Mouse (Mus musculus) hindbrain, embryonic 15.5 days (tissue): Measurements from ENCODE around the gene Crat. TPM values are rescaled to one million over a fixed set of nuclear protein-coding genes. Genes with fewer than 3 reads are reported as not detected.
A peak's percentile ranks its signal among the peaks of the same experiment; 100 is the strongest.

Experiments
- ATAC-seq: fragments of 200-750 bp; cut with Nextera tagmentation; 2 replicates; pipeline ENCODE4 v1.8.0; 2017; ENCODE audit warnings: low read depth, moderate number of reproducible peaks, moderate TSS enrichment; ENCODE audit not compliant: low FRiP score
- H3K27ac ChIP-seq: fragments of 300-500 bp; sonication (generic); replicated peaks from 2 replicates; pipeline ENCODE4 v1.5.1; 2015; ENCODE audit warnings: mild to moderate bottlenecking, inconsistent platforms
- H3K27me3 ChIP-seq: fragments of 300-500 bp; sonication (generic); 2 replicates; pipeline ENCODE4 v1.6.1; 2015; ENCODE audit warnings: control low read depth, inconsistent platforms
- H3K36me3 ChIP-seq: fragments of 300-500 bp; sonication (generic); 2 replicates; pipeline ENCODE4 v1.6.1; 2015; ENCODE audit warnings: control low read depth, inconsistent platforms
- H3K4me1 ChIP-seq: fragments of 300-500 bp; sonication (generic); replicated peaks from 2 replicates; pipeline ENCODE4 v1.6.1; 2015; ENCODE audit warnings: control low read depth, inconsistent platforms
- H3K4me2 ChIP-seq: fragments of 300-500 bp; sonication (generic); 2 replicates; pipeline ENCODE4 v1.6.1; 2015; ENCODE audit warnings: moderate library complexity, mild to moderate bottlenecking, inconsistent platforms
- H3K4me3 ChIP-seq: fragments of 300-500 bp; sonication (generic); 2 replicates; pipeline ENCODE4 v1.5.1; 2015; ENCODE audit warnings: mild to moderate bottlenecking, inconsistent platforms
- H3K9ac ChIP-seq: fragments of 300-500 bp; sonication (generic); 2 replicates; pipeline ENCODE4 v1.6.1; 2015; ENCODE audit warnings: inconsistent platforms
- H3K9me3 ChIP-seq: fragments of 300-500 bp; sonication (generic); 2 replicates; pipeline ENCODE4 v1.6.1; 2016; ENCODE audit warnings: control low read depth, inconsistent platforms
- WGBS: fragments of 180-500 bp; shearing (Covaris S2); methylation state at CpG from one replicate; pipeline ENCODE4 v1.1.7; 2015; 5-methylcytosine and 5-hydroxymethylcytosine counted together
- polyA plus RNA-seq: library from polyadenylated mRNA; unstranded; fragments of >200 nt; fragmentation: Nextera tagmentation; extraction: Ambion mirVana; gene quantifications from 2 replicates; pipeline ENCODE4 v1.2.1, GENCODE M21; 2015

Crat gene
- polyA plus RNA-seq, 1 experiment from 2014 or later: 29.5 TPM

DNA sequence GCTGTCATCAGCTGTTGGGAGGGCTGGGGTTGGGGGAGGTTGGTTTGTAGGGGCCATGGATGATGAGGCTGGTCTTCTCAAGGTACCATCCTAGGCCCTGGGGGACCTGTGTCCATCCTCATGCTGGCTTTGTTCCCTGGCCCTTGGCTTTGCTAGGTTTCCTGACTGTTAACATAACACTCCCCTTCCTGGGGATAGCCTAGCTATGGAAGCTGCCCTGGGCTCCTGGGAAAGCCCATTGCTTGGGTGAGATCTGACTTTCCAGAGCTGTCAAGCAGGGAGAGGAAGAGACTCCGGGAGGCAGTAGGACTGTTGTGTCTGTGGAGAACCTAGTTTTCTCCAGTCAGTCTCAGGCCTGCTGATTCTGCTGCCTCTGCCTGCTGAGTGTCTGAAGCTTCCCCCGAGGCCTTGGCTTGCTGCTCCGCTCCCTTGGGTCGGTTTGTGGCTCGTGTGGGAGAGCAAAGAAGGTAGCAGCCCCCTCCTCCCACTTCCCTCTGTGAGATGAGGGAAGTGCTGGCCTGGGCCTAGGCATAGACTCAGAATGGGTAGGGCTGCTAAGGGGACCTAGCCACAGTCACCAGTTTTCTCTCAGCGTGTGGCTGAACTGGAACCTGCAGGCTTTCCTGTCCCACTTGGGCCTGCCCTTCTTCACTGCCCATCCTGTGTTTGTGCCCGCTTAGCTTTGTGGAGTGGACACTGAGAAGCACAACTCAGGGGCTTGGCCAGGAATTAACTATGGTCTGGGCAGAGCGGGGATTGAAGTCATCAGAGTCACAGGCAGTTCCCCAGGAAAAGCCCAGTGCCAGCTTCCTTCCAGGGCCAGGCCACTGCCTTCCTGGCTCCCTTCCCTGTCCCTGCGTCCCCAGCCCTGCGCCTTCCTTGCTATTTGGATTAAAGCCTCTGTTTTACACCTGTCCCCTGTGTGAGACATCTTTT is 31.5 kb upstream of the Crat start:
- H3K27ac ChIP-seq: no peak overlapping the region
- no peak overlapping the region for H3K4me3 ChIP-seq
- ATAC-seq: no peak
- peaks cover 15% of the 10 kb centered on the region for H3K4me1 ChIP-seq
- H3K4me2 ChIP-seq: no peak overlapping the region
- 82% methylated on average over 10 of the region's 10 CpGs for WGBS
- H3K9ac ChIP-seq: no peak overlapping the region
- H3K9me3 ChIP-seq: no peaks in the 10 kb centered on the region
- peaks cover 15% of the 10 kb centered on the region for H3K36me3 ChIP-seq
- no peaks in the 10 kb centered on the region for H3K27me3 ChIP-seq

DNA sequence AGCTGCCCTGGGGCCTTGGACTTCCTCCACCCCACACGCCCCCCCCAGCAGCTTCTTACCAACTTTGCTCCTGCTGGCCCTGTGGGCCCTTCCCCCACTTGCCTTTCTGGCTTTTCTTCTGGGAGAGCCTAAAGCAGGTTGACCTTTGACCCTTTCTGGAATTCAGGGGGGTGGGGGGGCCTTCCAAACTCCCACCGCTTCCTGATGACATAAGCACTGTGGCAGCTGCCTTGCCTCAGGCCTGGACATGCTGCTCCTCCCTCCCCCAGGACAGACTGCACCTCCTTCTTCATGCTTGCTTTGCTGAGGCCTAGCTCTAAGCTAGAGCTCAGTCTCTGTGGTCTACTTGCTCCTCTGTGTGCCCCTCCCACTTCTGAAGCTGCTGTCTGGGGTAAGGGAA is 29.7 kb upstream of the Crat start:
- no peak overlapping the region for H3K4me2 ChIP-seq
- peaks cover 15% of the 10 kb centered on the region for H3K36me3 ChIP-seq
- no peak for ATAC-seq
- H3K4me1 ChIP-seq: peaks cover 33% of the 10 kb centered on the region
- 33% methylated on average over 2 of the region's 2 CpGs for WGBS
- H3K9me3 ChIP-seq: no peaks in the 10 kb centered on the region
- H3K4me3 ChIP-seq: no peak overlapping the region
- H3K9ac ChIP-seq: no peak overlapping the region
- H3K27ac ChIP-seq: no peak overlapping the region
- no peaks in the 10 kb centered on the region for H3K27me3 ChIP-seq

DNA sequence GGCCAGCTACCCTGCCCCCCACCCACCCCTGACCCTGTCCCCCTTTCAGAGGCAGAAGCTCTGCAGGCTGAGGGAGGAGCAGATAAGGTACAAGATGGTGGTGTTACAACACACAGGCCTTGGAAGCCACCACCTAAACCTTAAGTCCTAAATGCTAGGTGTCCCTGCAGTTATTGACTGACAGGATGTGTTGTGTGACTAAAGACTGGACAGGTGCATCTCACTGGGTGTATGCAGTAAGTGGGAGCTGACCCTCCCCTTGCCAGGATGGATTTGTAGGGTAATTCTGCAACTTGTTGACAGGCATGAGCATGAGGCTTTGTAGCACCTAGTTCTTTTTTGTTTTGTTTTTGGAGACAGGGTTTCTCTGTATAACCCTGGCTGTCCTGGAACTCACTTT is 28.8 kb upstream of the Crat start:
- peaks cover 40% of the 10 kb centered on the region for H3K4me1 ChIP-seq
- peaks cover 11% of the 10 kb centered on the region for H3K36me3 ChIP-seq
- ATAC-seq: no peak
- H3K27me3 ChIP-seq: no peaks in the 10 kb centered on the region
- H3K9ac ChIP-seq: no peak overlapping the region
- H3K9me3 ChIP-seq: no peaks in the 10 kb centered on the region
- H3K4me2 ChIP-seq: no peak overlapping the region
- no peak overlapping the region for H3K4me3 ChIP-seq
- H3K27ac ChIP-seq: no peak overlapping the region

DNA sequence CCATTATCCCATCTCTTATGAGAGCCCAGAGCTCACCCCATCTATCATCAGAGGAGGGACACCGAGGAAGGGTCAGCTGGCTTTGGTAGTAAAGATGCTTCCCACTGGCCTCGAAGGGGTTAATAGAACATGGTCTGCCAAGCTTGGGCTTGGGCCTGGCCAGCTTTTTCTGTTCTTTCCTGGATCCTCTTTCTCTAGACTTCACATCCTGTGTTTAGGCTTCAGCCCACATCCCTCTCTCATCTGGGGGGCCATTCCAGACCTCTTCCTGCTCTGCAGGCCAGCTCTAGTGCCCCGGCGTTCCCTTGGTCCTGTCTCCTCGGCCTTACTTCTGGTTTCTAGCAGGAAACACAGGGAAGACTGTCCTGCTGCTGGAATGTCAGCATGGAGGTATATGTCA is 28.4 kb upstream of the Crat start:
- ATAC-seq: no peak
- Histone ChIP-seq H3K9me3 (no peaks in the 10 kb centered on the region), H3K4me2 (no peak overlapping the region), H3K27me3 (no peaks in the 10 kb centered on the region), H3K27ac (no peak overlapping the region), H3K4me1 (peaks cover 40% of the 10 kb centered on the region), H3K4me3 (no peak overlapping the region), H3K9ac (no peak overlapping the region), H3K36me3 (peaks cover 14% of the 10 kb centered on the region)
- 85% methylated on average over 5 of the region's 5 CpGs for WGBS

DNA sequence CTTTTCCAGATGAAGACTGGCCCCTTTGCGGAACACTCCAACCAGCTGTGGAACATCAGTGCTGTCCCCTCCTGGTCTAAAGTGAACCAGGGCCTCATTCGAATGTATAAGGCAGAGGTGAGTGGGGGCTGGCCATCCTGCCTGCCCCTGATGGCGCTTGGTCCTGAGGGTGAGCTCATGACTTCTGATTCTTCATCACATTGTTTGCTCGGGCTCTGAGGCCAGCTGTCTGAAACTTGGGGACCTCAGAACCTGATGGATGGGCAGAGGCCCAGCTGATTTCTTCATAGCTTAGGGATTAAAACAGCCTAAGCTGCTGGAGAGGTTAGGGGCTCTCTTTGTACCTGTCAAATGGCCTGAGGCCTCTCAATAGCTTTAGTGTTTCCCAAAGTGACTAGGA is 27.7 kb upstream of the Crat start:
- Histone ChIP-seq H3K27ac (peak overlapping the region; percentile 85), H3K4me1 (peaks cover 40% of the 10 kb centered on the region), H3K27me3 (no peaks in the 10 kb centered on the region), H3K36me3 (peaks cover 19% of the 10 kb centered on the region), H3K4me2 (no peak overlapping the region), H3K9me3 (no peaks in the 10 kb centered on the region), H3K4me3 (no peak overlapping the region), H3K9ac (no peak overlapping the region)
- WGBS: 80% methylated on average over 4 of the region's 4 CpGs
- no peak for ATAC-seq

DNA sequence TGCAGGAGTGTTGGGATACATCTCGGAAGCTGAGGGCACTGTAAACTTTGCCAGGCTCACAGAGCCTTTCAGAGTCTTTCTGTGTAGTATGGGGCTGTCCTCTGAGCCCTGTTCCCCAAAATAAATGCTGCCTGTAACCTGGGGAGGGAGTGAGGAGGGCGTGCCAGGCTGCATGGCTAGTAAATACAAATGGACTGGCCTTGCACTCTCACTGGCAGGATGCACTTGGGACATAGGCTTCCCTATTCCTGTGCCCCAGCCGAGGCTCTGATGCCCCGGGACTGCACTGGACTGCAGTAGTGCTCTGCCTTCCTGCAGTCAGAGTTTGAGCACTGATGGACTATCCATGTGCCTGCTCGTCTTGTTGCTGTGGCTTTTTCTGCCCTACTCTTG is 26.9 kb upstream of the Crat start:
- Histone ChIP-seq H3K4me3 (no peak overlapping the region), H3K9ac (peak overlapping the region; percentile 40), H3K27me3 (no peaks in the 10 kb centered on the region), H3K36me3 (peaks cover 26% of the 10 kb centered on the region), H3K9me3 (no peaks in the 10 kb centered on the region), H3K4me1 (peaks cover 40% of the 10 kb centered on the region), H3K4me2 (peak overlapping the region; percentile 27), H3K27ac (peak overlapping the region; percentile 85)
- ATAC-seq: no peak
- WGBS: 54% methylated on average over 5 of the region's 5 CpGs

DNA sequence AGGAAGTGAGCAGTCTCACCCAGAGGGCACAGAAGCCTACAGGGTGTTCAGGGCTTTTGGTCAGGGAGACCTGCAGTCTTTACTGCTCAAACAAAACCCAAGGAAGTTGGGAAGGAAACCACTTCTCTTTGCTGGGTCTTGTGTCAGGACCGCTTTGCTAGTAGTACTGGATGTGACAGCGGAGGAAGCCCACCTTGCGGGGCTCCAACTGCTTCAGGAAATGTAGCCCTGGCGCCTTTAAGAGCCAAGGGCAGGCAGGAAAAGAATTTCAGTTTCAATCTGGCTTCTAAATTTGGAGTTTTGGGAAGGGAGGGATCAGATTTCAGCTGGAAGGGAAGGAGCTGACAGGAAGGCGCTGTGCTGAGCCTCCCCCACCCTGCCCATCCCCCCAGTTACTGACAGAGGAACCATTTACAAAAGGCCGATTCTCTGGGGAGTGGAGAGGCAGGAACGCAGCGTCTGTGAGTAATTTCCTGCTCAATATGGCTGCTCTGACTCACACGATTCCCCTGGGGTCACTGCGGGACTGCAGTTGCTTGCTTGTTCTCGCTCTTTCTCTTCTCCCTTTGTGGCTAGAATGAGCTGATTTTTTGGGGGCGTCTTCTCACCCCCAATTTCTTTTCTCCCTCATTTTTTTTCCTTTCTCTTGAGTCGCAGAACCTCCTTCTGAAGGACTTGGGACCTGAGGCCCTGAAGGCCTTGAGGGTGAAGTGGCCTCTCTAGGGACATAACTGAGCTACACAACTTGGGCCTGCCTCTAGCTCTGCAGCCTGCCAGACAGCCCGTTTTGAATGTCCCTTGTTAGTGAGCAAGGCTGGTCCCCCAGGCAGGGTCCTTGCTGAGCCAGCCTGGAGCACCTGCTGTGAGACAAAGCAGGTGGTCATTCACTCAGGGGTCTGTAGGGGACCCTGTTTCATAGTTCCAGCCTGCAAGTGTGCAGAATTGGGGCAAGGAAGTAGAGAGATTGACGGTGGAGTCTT is 26.2 kb upstream of the Crat start:
- WGBS: 5% methylated on average over 15 of the region's 15 CpGs
- H3K4me2 ChIP-seq: peak overlapping the region; percentile 27
- peaks cover 40% of the 10 kb centered on the region for H3K4me1 ChIP-seq
- peaks cover 30% of the 10 kb centered on the region for H3K36me3 ChIP-seq
- ATAC-seq: 0 out of 2 replicates have a peak, but pooled peaks have one; percentile 46
- peak overlapping the region; percentile 85 for H3K27ac ChIP-seq
- H3K9me3 ChIP-seq: no peaks in the 10 kb centered on the region
- no peaks in the 10 kb centered on the region for H3K27me3 ChIP-seq
- no peak overlapping the region; the same call in 1 of the 2 replicates for H3K4me3 ChIP-seq
- peak overlapping the region; percentile 40 for H3K9ac ChIP-seq

DNA sequence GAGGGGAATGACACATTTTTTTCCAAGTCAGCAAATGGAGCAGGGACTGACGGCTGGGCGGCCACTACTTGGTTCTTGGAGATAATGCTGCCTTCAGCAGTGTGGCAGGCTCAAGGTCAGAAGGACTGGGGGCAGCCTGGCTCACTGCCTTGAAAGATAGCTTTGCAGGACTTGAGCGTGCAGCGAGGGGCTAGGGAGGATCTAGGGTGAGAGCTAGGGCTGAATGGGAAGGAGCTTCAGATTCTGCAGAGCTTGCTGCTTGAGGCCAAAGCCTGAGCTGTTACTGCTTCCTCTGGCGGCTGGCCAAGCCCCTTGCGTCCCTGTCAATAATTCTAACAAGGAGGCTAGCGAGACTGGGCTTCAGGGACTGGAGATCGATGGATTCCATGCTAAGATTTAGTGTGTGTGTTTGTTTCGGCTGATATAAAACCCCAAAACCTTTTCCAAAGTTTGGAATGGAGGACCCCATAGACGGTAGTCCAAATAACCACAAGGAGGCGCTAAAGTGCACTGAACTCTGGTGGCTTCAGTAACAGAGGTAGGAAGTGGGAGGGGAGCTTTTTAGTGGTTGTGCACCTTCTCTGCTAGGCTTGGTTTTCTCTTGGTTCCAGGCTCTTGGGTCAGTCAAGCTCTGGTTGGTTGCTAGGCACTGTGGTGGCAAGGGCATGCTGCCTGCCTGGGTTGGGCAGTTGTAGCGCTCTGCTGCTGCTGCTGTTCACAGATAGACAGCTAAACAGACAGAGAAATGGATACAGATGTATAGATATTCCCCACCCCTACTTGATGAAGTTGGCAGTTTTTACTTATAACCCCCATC is 25.3 kb upstream of the Crat start:
- peaks cover 40% of the 10 kb centered on the region for H3K4me1 ChIP-seq

DNA sequence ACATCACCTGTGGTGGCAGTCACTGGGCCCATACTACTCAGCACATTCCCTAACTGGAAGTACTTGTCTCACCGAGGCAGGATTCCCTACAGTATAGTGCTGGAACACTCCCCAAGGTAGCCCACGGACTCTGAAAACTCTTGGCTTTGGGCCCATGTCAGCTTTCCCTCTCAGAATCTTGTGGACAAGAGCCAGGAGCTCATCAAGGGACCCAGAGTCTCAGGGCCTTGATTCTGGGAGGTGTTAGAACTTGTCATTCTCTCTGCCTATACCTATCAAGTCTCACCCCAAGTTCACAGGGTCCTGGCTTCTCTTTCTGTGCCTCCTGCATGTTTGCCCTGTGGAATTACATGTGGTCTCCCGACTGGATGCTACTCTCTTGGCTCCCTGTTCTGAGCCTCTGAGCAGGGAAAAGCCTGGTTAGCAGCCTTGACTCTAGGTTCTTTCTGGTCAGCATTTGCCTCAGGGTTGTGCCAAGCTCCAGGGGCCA is 24.6 kb upstream of the Crat start:
- Histone ChIP-seq H3K36me3 (peaks cover 30% of the 10 kb centered on the region), H3K9me3 (no peaks in the 10 kb centered on the region), H3K27ac (peak overlapping the region; percentile 85), H3K4me1 (peaks cover 40% of the 10 kb centered on the region), H3K9ac (0 out of 2 replicates have a peak overlapping the region, but pooled peaks have one; percentile 26), H3K4me2 (no peak overlapping the region), H3K27me3 (no peaks in the 10 kb centered on the region), H3K4me3 (no peak overlapping the region)
- no peak for ATAC-seq
- 48% methylated on average over 3 of the region's 3 CpGs for WGBS

More for the DNA sequence above, 25.3 kb upstream of the Crat start:
- peaks cover 30% of the 10 kb centered on the region for H3K36me3 ChIP-seq
- no peaks in the 10 kb centered on the region for H3K9me3 ChIP-seq
- H3K4me2 ChIP-seq: peak overlapping the region; percentile 27; the same call in 1 of the 2 replicates
- no peak overlapping the region for H3K4me3 ChIP-seq
- peak; percentile 43; the same call in 1 of the 2 replicates for ATAC-seq
- 0 out of 2 replicates have a peak overlapping the region, but pooled peaks have one; percentile 40 for H3K9ac ChIP-seq
- H3K27me3 ChIP-seq: no peaks in the 10 kb centered on the region
- peak overlapping the region; percentile 85 for H3K27ac ChIP-seq
- 13% methylated on average over 12 of the region's 12 CpGs for WGBS

DNA sequence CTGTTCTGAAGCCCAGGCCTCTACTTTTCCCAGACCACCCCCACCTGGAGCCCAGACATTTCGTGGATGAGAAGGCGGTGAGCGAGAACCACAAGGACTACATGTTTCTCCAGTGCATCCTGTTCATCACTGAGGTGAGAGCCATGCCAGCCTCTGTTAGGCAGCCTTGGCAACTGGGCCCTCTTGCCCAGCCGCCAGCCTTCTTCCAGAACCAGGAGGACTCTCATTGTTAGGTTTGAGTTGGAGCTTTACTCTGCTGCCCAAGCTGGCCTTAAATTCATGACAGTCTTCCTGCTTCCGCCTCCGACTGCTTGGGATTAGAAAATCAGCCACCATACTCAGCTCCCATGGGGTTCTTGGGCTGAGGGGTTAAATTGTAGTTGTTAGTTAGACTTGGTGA is 24.0 kb upstream of the Crat start:
- no peak overlapping the region for H3K4me3 ChIP-seq
- no peaks in the 10 kb centered on the region for H3K27me3 ChIP-seq
- H3K4me1 ChIP-seq: peaks cover 40% of the 10 kb centered on the region
- no peak overlapping the region for H3K4me2 ChIP-seq
- H3K27ac ChIP-seq: peak overlapping the region; percentile 85; the same call in 1 of the 2 replicates
- no peaks in the 10 kb centered on the region for H3K9me3 ChIP-seq
- no peak overlapping the region for H3K9ac ChIP-seq
- ATAC-seq: no peak
- WGBS: 91% methylated on average over 6 of the region's 6 CpGs
- peaks cover 30% of the 10 kb centered on the region for H3K36me3 ChIP-seq

DNA sequence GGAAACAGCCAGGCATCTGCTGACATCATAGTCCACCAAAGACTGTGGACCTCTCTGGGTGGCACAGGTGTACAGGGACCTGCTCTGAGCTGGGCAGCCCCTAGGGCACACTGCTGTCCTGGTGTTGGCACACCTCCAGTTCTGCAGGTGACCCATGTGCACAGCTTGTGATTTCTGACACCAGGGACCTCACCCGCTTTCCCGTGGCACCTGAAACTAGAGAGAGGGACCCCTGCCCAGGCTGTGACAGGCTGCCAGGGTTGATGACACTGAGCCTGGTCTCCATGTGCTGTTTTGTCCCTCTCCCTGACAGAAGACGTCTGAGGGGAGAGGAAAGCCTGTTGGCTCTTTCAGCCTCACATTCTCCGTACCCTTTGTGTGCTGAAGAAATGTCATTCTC is 22.2 kb upstream of the Crat start:
- Histone ChIP-seq H3K4me2 (no peak overlapping the region), H3K27ac (no peak overlapping the region), H3K4me1 (peaks cover 32% of the 10 kb centered on the region), H3K36me3 (peaks cover 41% of the 10 kb centered on the region), H3K4me3 (no peak overlapping the region), H3K27me3 (no peaks in the 10 kb centered on the region), H3K9me3 (no peaks in the 10 kb centered on the region), H3K9ac (no peak overlapping the region)
- 92% methylated on average over 4 of the region's 4 CpGs for WGBS
- ATAC-seq: no peak
